Mouse (Mus musculus) thymus, adult 2 months (tissue): ENCODE results near the gene Lmo2.

ENCODE experiments used
- CTCF ChIP-seq: fragments of 200-500 bp; IDR thresholded peaks from 2 replicates; pipeline ENCODE4 v1.5.1; 2012; ENCODE audit warnings: mild to moderate bottlenecking, control low read depth, low read length, moderate library complexity, borderline replicate concordance; ENCODE audit not compliant: control insufficient read depth, poor library complexity, insufficient read depth; ENCODE audit errors: extremely low read depth
- POLR2A ChIP-seq: fragments of 200-500 bp; IDR thresholded peaks from 2 replicates; pipeline ENCODE4 v1.6.1; 2012; ENCODE audit warnings: mild to moderate bottlenecking, low read length, control low read depth, moderate library complexity; ENCODE audit not compliant: control insufficient read depth, poor library complexity, insufficient read depth; ENCODE audit errors: extremely low read depth

- TF ChIP-seq CTCF: no peak
- no peak for TF ChIP-seq POLR2A
These were observed 18.1 kb downstream of the Lmo2 start for GRCm38 (mm10) chr2:103975904-103976303.
